Comparison of ENCODE assay signal across 14 mouse cellular contexts in the genomic region with DNA sequence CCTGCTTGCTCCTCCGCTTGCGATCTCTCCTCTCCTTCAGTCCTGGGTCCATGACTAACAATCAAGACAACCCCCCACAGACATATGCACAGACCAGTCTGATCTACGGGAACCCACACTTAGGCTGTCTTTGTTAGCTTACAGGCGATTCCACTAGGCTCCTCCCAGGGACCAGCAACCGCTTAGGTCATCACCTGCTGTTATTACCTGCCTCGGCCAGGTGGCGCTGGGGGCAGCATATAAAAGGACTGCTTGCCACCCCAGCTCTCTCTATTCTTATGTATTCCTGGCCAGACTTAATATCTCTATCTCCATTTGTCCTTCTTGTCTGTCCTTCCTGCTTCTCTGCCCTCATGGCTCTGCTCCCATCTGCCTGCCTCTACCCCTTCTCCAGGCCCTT. TPM values are rescaled to one million over a fixed set of nuclear protein-coding genes. Genes with fewer than 3 reads are reported as not detected.
DNase-seq lines count a peak whose midpoint lies in the region; ATAC-seq and TF ChIP-seq lines count a peak whose summit lies in the region.
"Had no signal": no experiment of that assay in that cellular context is flagged by ENCODE, and none has a peak within 500 bp of the region (broad histone marks: within the 10 kb centered on the region; RNA-seq: fewer than 3 reads in every experiment).

No protein-coding gene starts in this region.

- no peak overlapping the region for H3K9ac ChIP-seq in liver, embryonic 14.5 days (replicated peaks)
- H3K9ac ChIP-seq in stomach, embryonic 15.5 days: no peak overlapping the region
- H3K9ac ChIP-seq in midbrain, embryonic 16.5 days (ENCODE audit: low read depth, low read length): no peak overlapping the region
- H3K9ac ChIP-seq: heart, embryonic 13.5 days; liver, embryonic 15.5 days had no signal

- H3K9me3 ChIP-seq in liver, embryonic 14.5 days (ENCODE audit: control insufficient read depth, low read length): no peaks in the 10 kb centered on the region
- H3K9me3 ChIP-seq in stomach, embryonic 15.5 days: no peaks in the 10 kb centered on the region
- H3K9me3 ChIP-seq in midbrain, embryonic 16.5 days (replicated peaks; ENCODE audit: control insufficient read depth, low read length, poor library complexity, severe bottlenecking): no peaks in the 10 kb centered on the region
- H3K9me3 ChIP-seq: heart, embryonic 13.5 days; liver, embryonic 15.5 days had no signal

- peak; percentile 37 for TF ChIP-seq CTCF in liver, embryonic 14.5 days (IDR thresholded peaks at IDR 0.05; ENCODE audit: low read depth)

- H3K4me2 ChIP-seq in liver, embryonic 14.5 days (ENCODE audit: low read depth): no peak overlapping the region
- no peak overlapping the region for H3K4me2 ChIP-seq in stomach, embryonic 15.5 days
- no peak overlapping the region for H3K4me2 ChIP-seq in midbrain, embryonic 16.5 days (ENCODE audit: low read length)
- H3K4me2 ChIP-seq: heart, embryonic 13.5 days; liver, embryonic 15.5 days had no signal

- 53% methylated on average over 7 of the region's 7 CpGs for WGBS in liver, embryonic 14.5 days (ENCODE audit: insufficient replicate concordance)
- WGBS in stomach, embryonic 15.5 days: 53% methylated on average over 7 of the region's 7 CpGs
- WGBS in midbrain, embryonic 16.5 days: 66% methylated on average over 7 of the region's 7 CpGs

- intact Hi-C loops in heart, postnatal 25 days (cut with DNase I): no loop called here

- no peaks in the 10 kb centered on the region for H3K4me1 ChIP-seq in liver, embryonic 14.5 days (replicated peaks; ENCODE audit: control insufficient read depth in 2 of 2, insufficient read depth in 2 of 2, low read length in 1 of 2)
- no peaks in the 10 kb centered on the region for H3K4me1 ChIP-seq in stomach, embryonic 15.5 days
- no peaks in the 10 kb centered on the region for H3K4me1 ChIP-seq in midbrain, embryonic 16.5 days (ENCODE audit: control insufficient read depth, insufficient read depth, low read length)
- H3K4me1 ChIP-seq: heart, embryonic 13.5 days; liver, embryonic 15.5 days had no signal

- no peak overlapping the region for H3K4me3 ChIP-seq in liver, embryonic 14.5 days (ENCODE audit: insufficient read depth in 1 of 2, low read depth in 2 of 2, low read length in 2 of 2)
- H3K4me3 ChIP-seq in stomach, embryonic 15.5 days (replicated peaks): no peak overlapping the region
- H3K4me3 ChIP-seq in midbrain, embryonic 16.5 days (ENCODE audit: low read depth, low read length): no peak overlapping the region
- H3K4me3 ChIP-seq: heart, embryonic 13.5 days; liver, embryonic 15.5 days had no signal

- H3K36me3 ChIP-seq in liver, embryonic 14.5 days (replicated peaks; ENCODE audit: control insufficient read depth, insufficient read depth, low read depth): no peaks in the 10 kb centered on the region
- H3K36me3 ChIP-seq in stomach, embryonic 15.5 days: no peaks in the 10 kb centered on the region
- H3K36me3 ChIP-seq in midbrain, embryonic 16.5 days (ENCODE audit: control insufficient read depth, insufficient read depth, low read length): no peaks in the 10 kb centered on the region
- H3K36me3 ChIP-seq: heart, embryonic 13.5 days; liver, embryonic 15.5 days had no signal

- no peaks in the 10 kb centered on the region for H3K27me3 ChIP-seq in liver, embryonic 14.5 days (ENCODE audit: control insufficient read depth, insufficient read depth, low read length)
- no peaks in the 10 kb centered on the region for H3K27me3 ChIP-seq in stomach, embryonic 15.5 days (replicated peaks)
- no peaks in the 10 kb centered on the region for H3K27me3 ChIP-seq in midbrain, embryonic 16.5 days (ENCODE audit: control insufficient read depth, insufficient read depth, low read depth, low read length)
- H3K27me3 ChIP-seq: heart, embryonic 13.5 days; liver, embryonic 15.5 days had no signal

- no peak overlapping the region for H3K27ac ChIP-seq in liver, embryonic 14.5 days
- H3K27ac ChIP-seq in stomach, embryonic 15.5 days: no peak overlapping the region
- no peak overlapping the region for H3K27ac ChIP-seq in midbrain, embryonic 16.5 days (ENCODE audit: low read length)
- H3K27ac ChIP-seq: heart, embryonic 13.5 days; hindbrain, postnatal 0 days; liver, embryonic 15.5 days had no signal

- peak; percentile 5 to 18 for DNase-seq in spleen, postnatal 10 days (ENCODE audit: low spot score in 2 of 2)
- no peak for DNase-seq in spleen, adult 18-20 months
- peak; percentile 69 for DNase-seq in ZHBTc4 (ENCODE audit: low read depth, low spot score)
- no peak for DNase-seq in liver, embryonic 14.5 days (ENCODE audit: low read depth in 3 of 3, low spot score in 3 of 3)
- no peak for DNase-seq in left cerebral cortex, adult 8-10 months (ENCODE audit: low spot score in 2 of 2)
- DNase-seq in heart, postnatal 25 days (ENCODE audit: low spot score): no peak
- DNase-seq: adrenal gland, adult 2 months; midbrain, embryonic 14.5 days; right cerebral cortex, postnatal 4 days had no signal

- TF ChIP-seq EP300 in liver, embryonic 14.5 days (IDR thresholded peaks at IDR 0.05; ENCODE audit: low read depth): no peak

- ATAC-seq in liver, embryonic 14.5 days (ENCODE audit: insufficient read depth): no peak
- peak; percentile 31; the same call in 1 of the 2 replicates for ATAC-seq in stomach, embryonic 15.5 days (ENCODE audit: insufficient read depth, low FRiP score, low read depth)
- no peak for ATAC-seq in midbrain, embryonic 16.5 days
- ATAC-seq: hindbrain, postnatal 0 days had no signal

RNA-seq across cellular contexts. Expression of a gene that starts 35.4 kb away (rescaled TPM):
- 31.7 and 43.0 TPM in 2 replicates for polyA plus RNA-seq in liver, embryonic 14.5 days (2012; rRNA removed)
- polyA plus RNA-seq in liver, embryonic 14.5 days (2014; fragmentation: Nextera tagmentation; extraction: Ambion mirVana): 50.3 and 63.2 TPM in 2 replicates
- polyA plus RNA-seq in stomach, embryonic 15.5 days (2015; fragmentation: Nextera tagmentation; extraction: Ambion mirVana): 68.9 and 71.4 TPM in 2 replicates
- polyA plus RNA-seq in midbrain, embryonic 16.5 days (2015; fragmentation: Nextera tagmentation; extraction: Ambion mirVana): 62.7 and 68.6 TPM in 2 replicates
- total RNA-seq in left cerebral cortex, adult 8-10 months (2022): 10 to 100 TPM; 32.5 to 36.0 (median 33.8) TPM
- total RNA-seq in heart, postnatal 25 days (2021): 10 to 100 TPM; 22.9 to 23.4 TPM

Comparison
In these comparisons a context has a peak if more than half of its experiments do, and no peak if none do; other contexts are left out.
1. DNase-seq: peak in spleen, postnatal 10 days (2 of 2) and ZHBTc4 (single experiment); none in spleen, adult 18-20 months (0 of 2), liver, embryonic 14.5 days (0 of 3), left cerebral cortex, adult 8-10 months (0 of 2) and heart, postnatal 25 days (single experiment).